ENCODE assay signal across 23 mouse cellular contexts in the genomic region with DNA sequence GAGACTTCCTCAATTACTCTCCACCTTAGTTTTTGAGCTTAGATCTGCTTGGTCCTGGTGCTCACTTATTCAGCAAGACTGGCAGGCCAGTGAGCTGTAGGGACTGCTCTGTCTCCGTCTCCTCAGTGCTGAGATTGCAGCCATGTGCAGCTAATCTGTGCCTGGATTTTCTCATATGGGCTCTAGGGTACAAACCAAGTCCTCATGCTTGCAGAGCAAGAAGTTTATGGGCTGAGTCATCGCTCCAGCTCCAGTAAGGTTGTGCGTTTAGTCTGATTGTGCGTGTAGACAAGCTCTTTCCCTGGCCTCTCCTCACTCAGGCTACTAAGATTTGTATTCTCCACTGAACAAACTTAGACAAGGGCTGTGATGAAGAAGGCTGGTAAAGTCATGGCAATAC. TPM values are rescaled to one million over a fixed set of nuclear protein-coding genes. Genes with fewer than 3 reads are reported as not detected.
"Had no signal": no experiment of that assay in that cellular context is flagged by ENCODE, and none has a peak within 500 bp of the region (broad histone marks: within the 10 kb centered on the region; RNA-seq: fewer than 3 reads in every experiment).

No protein-coding gene starts in this region.

- H3K27ac ChIP-seq: kidney, embryonic 15.5 days; left cerebral cortex, adult 2 months; limb, embryonic 15.5 days; liver, embryonic 13.5 days; neural tube, embryonic 15.5 days had no signal

- H3K27me3 ChIP-seq: kidney, embryonic 15.5 days; limb, embryonic 15.5 days; liver, embryonic 13.5 days; neural tube, embryonic 15.5 days had no signal

- H3K36me3 ChIP-seq: kidney, embryonic 15.5 days; limb, embryonic 15.5 days; liver, embryonic 13.5 days; neural tube, embryonic 15.5 days had no signal

- H3K4me1 ChIP-seq: limb, embryonic 15.5 days; neural tube, embryonic 15.5 days had no signal

- H3K4me3 ChIP-seq: kidney, embryonic 15.5 days; left cerebral cortex, adult 2 months; limb, embryonic 15.5 days; liver, embryonic 13.5 days; myocyte; neural tube, embryonic 15.5 days had no signal

- H3K9me3 ChIP-seq: kidney, embryonic 15.5 days; limb, embryonic 15.5 days; liver, embryonic 13.5 days; neural tube, embryonic 15.5 days had no signal

- ATAC-seq: hindbrain, embryonic 16.5 days; inflammation-experienced regulatory T-cells, adult 6 months; liver, postnatal 0 days had no signal

- DNase-seq: kidney, adult 2 months; kidney, postnatal 14 days; liver, embryonic 13.5 days; liver, postnatal 0 days; lung, postnatal 36 days; midbrain, embryonic 14.5 days; right cerebral cortex, postnatal 4 days; thymus, adult 18-20 months; thymus, postnatal 25 days had no signal

- H3K9ac ChIP-seq: kidney, embryonic 15.5 days; limb, embryonic 15.5 days; liver, embryonic 13.5 days; liver, postnatal 0 days; neural tube, embryonic 15.5 days had no signal

- H3K4me2 ChIP-seq: kidney, embryonic 15.5 days; limb, embryonic 15.5 days; liver, embryonic 13.5 days; neural tube, embryonic 15.5 days had no signal

RNA-seq across cellular contexts. Expression of a gene that starts 43.5 kb away (rescaled TPM):
- total RNA-seq: layer of hippocampus, postnatal 25 days; left cerebral cortex, adult 2 months; left cerebral cortex, postnatal 25 days; megakaryocyte progenitor cell, adult 5-6 weeks had no signal
- polyA plus RNA-seq: hindbrain, embryonic 16.5 days; inflammation-experienced regulatory T-cells, adult 6 months; limb, embryonic 11.5 days; lung, embryonic 16.5 days; midbrain, embryonic 14.5 days; myocyte; neural tube, embryonic 11.5 days; neural tube, embryonic 15.5 days; spleen, adult 2 months had no signal
